In the genomic region with DNA sequence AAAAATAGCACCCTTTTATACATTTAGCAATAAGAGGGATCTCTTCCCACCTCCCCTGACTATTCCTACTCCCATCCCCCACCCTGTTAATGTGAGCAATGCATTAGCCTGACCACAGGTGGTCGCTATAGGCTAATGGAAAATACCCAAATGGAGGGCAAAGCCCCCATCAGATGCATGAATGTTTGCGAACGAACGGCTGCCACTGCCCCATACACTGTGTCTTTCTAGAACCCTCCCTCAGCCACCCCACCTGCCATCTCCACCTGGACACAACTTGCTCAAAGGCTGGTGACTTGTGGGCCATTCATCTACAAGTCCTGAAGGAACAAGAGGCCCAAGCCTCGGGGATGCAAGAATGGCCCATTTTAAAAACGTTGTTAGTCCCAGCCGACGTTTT, we compare ENCODE assay signal across 10 mouse cellular contexts. TPM values are rescaled to one million over a fixed set of nuclear protein-coding genes. Genes with fewer than 3 reads are reported as not detected.
DNase-seq lines count a peak whose midpoint lies in the region; ATAC-seq lines count a peak whose summit lies in the region.
"Had no signal": no experiment of that assay in that cellular context is flagged by ENCODE, and none has a peak within 500 bp of the region (broad histone marks: within the 10 kb centered on the region; RNA-seq: fewer than 3 reads in every experiment).

No protein-coding gene starts in this region.

- peaks cover 16% of the 10 kb centered on the region for H3K4me1 ChIP-seq in limb, embryonic 10.5 days

- 58% methylated on average over 8 of the region's 8 CpGs for WGBS in limb, embryonic 10.5 days

- 0 out of 2 replicates have a peak, but pooled peaks cover 2% of the 10 kb centered on the region for H3K9me3 ChIP-seq in limb, embryonic 10.5 days (replicated peaks)

- no peak overlapping the region for H3K27ac ChIP-seq in limb, embryonic 10.5 days
- H3K27ac ChIP-seq: macrophage had no signal

- peaks cover 31% of the 10 kb centered on the region for H3K36me3 ChIP-seq in limb, embryonic 10.5 days

- peaks cover 7% of the 10 kb centered on the region for H3K27me3 ChIP-seq in limb, embryonic 10.5 days (ENCODE audit: low read depth, poor library complexity, severe bottlenecking)

- ATAC-seq in frontal cortex, adult (ENCODE audit: low TSS enrichment), result 0 out of 2 replicates have a peak, but pooled peaks have one; percentile 15

- no peak overlapping the region for H3K4me3 ChIP-seq in limb, embryonic 10.5 days

- no peak for DNase-seq in frontal cortex, postnatal 36 days (ENCODE audit: low spot score in 2 of 2)
- peak; percentile 63 to 67 for DNase-seq in right cerebral cortex, postnatal 10 days (ENCODE audit: low spot score in 2 of 2)
- DNase-seq in right cerebral cortex, adult 18-20 months, result no peak
- peak; percentile 35 for DNase-seq in limb, embryonic 10.5 days (ENCODE audit: low spot score)
- no peak for DNase-seq in adrenal gland, adult 18-20 months (ENCODE audit: low spot score in 2 of 2)
- DNase-seq in thymus, postnatal 14 days, result no peak
- DNase-seq in left cerebral cortex, postnatal 25 days (ENCODE audit: low spot score in 2 of 2), result no peak

- intact Hi-C loops in left cerebral cortex, postnatal 25 days (cut with DNase I), result loop anchor here (10.0 kb wide), 1 partner anchor 121 kb away; no protein-coding TSS in a partner anchor

RNA-seq across cellular contexts. Expression of a gene that starts 4.7 kb away (rescaled TPM):
- polyA plus RNA-seq in limb, embryonic 10.5 days (2016; fragmentation: Nextera tagmentation; extraction: Ambion mirVana), result 0.16 and 0.38 TPM in 2 replicates
- total RNA-seq in adrenal gland, adult 18-20 months (2021), result not detected
- total RNA-seq in left cerebral cortex, postnatal 25 days (2021), result not detected
- total RNA-seq: heart, adult 18-20 months had no signal
- polyA plus RNA-seq: macrophage had no signal

RNA-seq across cellular contexts. Expression of a gene that starts 19.4 kb away (rescaled TPM):
- polyA plus RNA-seq in limb, embryonic 10.5 days (2016; fragmentation: Nextera tagmentation; extraction: Ambion mirVana), result 32.9 and 41.5 TPM in 2 replicates
- total RNA-seq in adrenal gland, adult 18-20 months (2021), result 1 to 10 TPM; 3.4 to 3.8 TPM
- total RNA-seq in left cerebral cortex, postnatal 25 days (2021), result 100 to 1,000 TPM; 436 to 478 TPM

RNA-seq across cellular contexts. Expression of a gene that starts 41.9 kb away (rescaled TPM):
- not detected in 2 replicates for polyA plus RNA-seq in limb, embryonic 10.5 days (2016; fragmentation: Nextera tagmentation; extraction: Ambion mirVana)
- total RNA-seq in adrenal gland, adult 18-20 months (2021), result under 1 TPM; 0.33 to 0.90 TPM
- total RNA-seq in left cerebral cortex, postnatal 25 days (2021), result 100 to 1,000 TPM in 1 of 2 experiments, 10 to 100 TPM in 1; 99.5 to 102 TPM
- total RNA-seq: heart, adult 18-20 months had no signal
- polyA plus RNA-seq: macrophage had no signal

RNA-seq across cellular contexts. Expression of a gene that starts 44.7 kb away (rescaled TPM):
- 19.0 and 29.2 TPM in 2 replicates for polyA plus RNA-seq in limb, embryonic 10.5 days (2016; fragmentation: Nextera tagmentation; extraction: Ambion mirVana)
- total RNA-seq in adrenal gland, adult 18-20 months (2021), result 10 to 100 TPM; 46.1 to 67.0 TPM
- 10 to 100 TPM; 30.4 to 38.0 TPM for total RNA-seq in left cerebral cortex, postnatal 25 days (2021)

RNA-seq across cellular contexts. Expression of a gene that starts 44.7 kb away (rescaled TPM):
- polyA plus RNA-seq in limb, embryonic 10.5 days (2016; fragmentation: Nextera tagmentation; extraction: Ambion mirVana), result 5.4 and 7.4 TPM in 2 replicates
- total RNA-seq in adrenal gland, adult 18-20 months (2021), result 1 to 10 TPM in 1 of 2 experiments, under 1 TPM in 1; 0.46 to 1.1 TPM
- under 1 TPM; 0.46 to 0.53 TPM for total RNA-seq in left cerebral cortex, postnatal 25 days (2021)

Comparison
In these comparisons a context has a peak if more than half of its experiments do, and no peak if none do; other contexts are left out.
1. DNase-seq: peak in right cerebral cortex, postnatal 10 days (2 of 2) and limb, embryonic 10.5 days (single experiment); none in frontal cortex, postnatal 36 days (0 of 2), right cerebral cortex, adult 18-20 months (single experiment), adrenal gland, adult 18-20 months (0 of 2), thymus, postnatal 14 days (single experiment) and left cerebral cortex, postnatal 25 days (0 of 2).
2. RNA of a gene that starts 19.4 kb away (total RNA-seq): 436 to 478 TPM in left cerebral cortex, postnatal 25 days; 3.4 to 3.8 TPM in adrenal gland, adult 18-20 months; every median in the first group is over 10 times any median in the second.
3. RNA of a gene that starts 41.9 kb away (total RNA-seq): 99.5 to 102 TPM in left cerebral cortex, postnatal 25 days; 0.33 to 0.90 TPM in adrenal gland, adult 18-20 months; every median in the first group is over 10 times any median in the second.